Mouse (Mus musculus): ENCODE measurements around the gene Flad1.

GRCm38 (mm10) chr3:89351271-89351670 is 60.4 kb downstream of the Flad1 start:
- TF ChIP-seq CTCF (IDR thresholded peaks at IDR 0.05; ENCODE audit: extremely low read depth, insufficient read depth, low read length) (no peak), POLR2A (IDR thresholded peaks at IDR 0.05; ENCODE audit: extremely low read depth, insufficient read depth, low read length) (no peak)
